Mouse (Mus musculus): Measurements from ENCODE around the gene Cux2. TPM values are rescaled to one million over a fixed set of nuclear protein-coding genes. Genes with fewer than 3 reads are reported as not detected.

Gene Cux2
- polyA plus RNA-seq, 1 experiment from 2014 or later, result 7.1 TPM

GRCm38 (mm10) chr5:122079796-122080195 is 29.9 kb upstream of the Cux2 start:
- Histone ChIP-seq H3K4me1 (replicated peaks) (0 out of 2 replicates have a peak, but pooled peaks cover 5% of the 10 kb centered on the region), H3K36me3 (no peaks in the 10 kb centered on the region), H3K4me2 (replicated peaks) (no peak overlapping the region), H3K9ac (no peak overlapping the region), H3K27ac (no peak overlapping the region), H3K27me3 (replicated peaks) (no peaks in the 10 kb centered on the region), H3K9me3 (no peaks in the 10 kb centered on the region), H3K4me3 (replicated peaks) (no peak overlapping the region)
- 80% methylated on average over 7 of the region's 7 CpGs for WGBS
- ATAC-seq, result no peak

- H3K4me3 ChIP-seq (replicated peaks), result no peak overlapping the region
- no peaks in the 10 kb centered on the region for H3K36me3 ChIP-seq
- no peak overlapping the region for H3K27ac ChIP-seq
- H3K9me3 ChIP-seq, result no peaks in the 10 kb centered on the region
- no peak overlapping the region for H3K4me2 ChIP-seq (replicated peaks)
- H3K9ac ChIP-seq, result no peak overlapping the region
- WGBS, result 63% methylated on average over 4 of the region's 4 CpGs
- H3K4me1 ChIP-seq (replicated peaks), result 0 out of 2 replicates have a peak, but pooled peaks cover 5% of the 10 kb centered on the region
- no peaks in the 10 kb centered on the region for H3K27me3 ChIP-seq (replicated peaks)
- no peak for ATAC-seq
Measured at GRCm38 (mm10) chr5:122077244-122077643, 27.3 kb upstream of the Cux2 start.

- WGBS, result 61% methylated on average over 3 of the region's 3 CpGs
- Histone ChIP-seq H3K4me2 (replicated peaks) (no peak overlapping the region), H3K4me3 (replicated peaks) (no peak overlapping the region)
Measured at GRCm38 (mm10) chr5:122075736-122076135, 25.8 kb upstream of the Cux2 start.

DNA sequence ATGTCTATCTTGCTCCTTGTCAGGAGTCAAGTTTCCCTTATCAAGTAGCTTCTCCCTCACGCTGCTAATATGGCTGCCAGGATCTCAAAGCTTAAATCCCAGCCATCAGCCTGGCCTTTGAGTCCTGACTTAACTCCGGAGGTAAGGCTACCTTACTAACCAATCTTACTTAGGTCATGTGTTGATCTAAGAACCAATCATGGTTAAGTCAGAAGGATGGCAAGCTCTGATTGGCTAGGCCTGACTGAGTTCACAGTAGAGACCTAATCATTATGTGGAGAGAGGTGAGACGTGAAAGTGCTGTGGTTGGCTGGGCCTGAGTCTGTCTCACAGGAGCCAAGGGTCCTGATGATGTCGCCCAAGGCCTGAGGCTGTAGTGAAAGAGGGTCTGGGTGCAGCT is 22.1 kb upstream of the Cux2 start:
- Histone ChIP-seq H3K9me3 (no peaks in the 10 kb centered on the region), H3K4me1 (replicated peaks) (no peaks in the 10 kb centered on the region; the same call in 1 of the 2 replicates), H3K27me3 (replicated peaks) (no peaks in the 10 kb centered on the region), H3K9ac (no peak overlapping the region), H3K27ac (no peak overlapping the region), H3K36me3 (no peaks in the 10 kb centered on the region), H3K4me2 (replicated peaks) (no peak overlapping the region), H3K4me3 (replicated peaks) (no peak overlapping the region)
- ATAC-seq, result no peak
- WGBS, result 73% methylated on average over 4 of the region's 4 CpGs

More at GRCm38 (mm10) chr5:122075736-122076135, 25.8 kb upstream of the Cux2 start:
- Histone ChIP-seq H3K27me3 (replicated peaks) (no peaks in the 10 kb centered on the region), H3K9me3 (no peaks in the 10 kb centered on the region), H3K27ac (no peak overlapping the region), H3K36me3 (no peaks in the 10 kb centered on the region), H3K9ac (no peak overlapping the region), H3K4me1 (replicated peaks) (peaks cover 3% of the 10 kb centered on the region; the same call in 1 of the 2 replicates)
- no peak for ATAC-seq

DNA sequence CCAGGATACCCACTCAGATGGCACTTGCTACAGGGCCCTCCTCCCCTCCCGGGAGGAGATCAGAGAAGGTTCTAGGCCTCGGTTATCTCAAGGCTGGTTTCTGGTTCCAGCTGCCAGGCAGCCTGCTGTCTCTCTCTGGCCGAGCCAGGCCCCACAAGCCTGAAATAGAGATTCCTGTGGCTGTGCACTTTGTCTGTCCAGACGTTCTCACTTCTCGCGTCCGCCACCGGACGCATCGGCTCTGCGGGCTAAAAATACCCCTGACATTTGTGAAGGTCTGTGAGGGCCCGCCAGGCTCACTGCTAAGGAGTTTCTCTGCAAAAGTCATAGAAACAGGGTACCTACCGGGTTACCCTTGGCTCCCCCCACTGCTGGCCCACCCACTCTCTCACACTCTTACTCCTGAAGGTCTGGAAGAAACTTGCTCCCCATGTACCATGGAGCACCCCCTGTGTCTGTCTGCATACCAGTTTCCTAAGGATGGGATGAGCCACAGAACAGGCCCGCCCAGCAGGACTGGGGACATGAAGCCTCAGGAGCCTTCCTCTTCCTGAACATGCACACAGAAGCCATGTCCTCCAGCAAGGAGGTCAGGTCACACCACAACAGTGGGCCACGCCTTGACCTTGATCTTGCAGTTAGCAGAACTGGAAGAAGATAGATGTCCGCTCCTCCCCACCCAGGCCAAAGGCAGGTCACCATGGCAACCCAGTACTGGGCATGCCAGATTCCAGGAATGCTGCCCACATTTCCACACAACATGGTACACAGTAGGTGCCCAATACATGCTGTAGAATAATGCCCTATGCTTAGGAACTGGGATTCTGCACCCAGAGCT is 21.3 kb upstream of the Cux2 start:
- H3K9me3 ChIP-seq, result no peaks in the 10 kb centered on the region
- 70% methylated on average over 16 of the region's 16 CpGs for WGBS
- H3K9ac ChIP-seq, result no peak overlapping the region
- no peaks in the 10 kb centered on the region for H3K36me3 ChIP-seq
- H3K4me2 ChIP-seq (replicated peaks), result no peak overlapping the region
- H3K4me3 ChIP-seq (replicated peaks), result no peak overlapping the region
- no peak for ATAC-seq
- no peaks in the 10 kb centered on the region; the same call in 1 of the 2 replicates for H3K4me1 ChIP-seq (replicated peaks)
- no peak overlapping the region for H3K27ac ChIP-seq
- no peaks in the 10 kb centered on the region for H3K27me3 ChIP-seq (replicated peaks)

GRCm38 (mm10) chr5:122068563-122068962 is 18.7 kb upstream of the Cux2 start:
- 74% methylated on average over 13 of the region's 13 CpGs for WGBS
- H3K27ac ChIP-seq, result no peak overlapping the region
- H3K4me3 ChIP-seq (replicated peaks), result no peak overlapping the region
- H3K4me2 ChIP-seq (replicated peaks), result no peak overlapping the region
- no peak for ATAC-seq
- no peaks in the 10 kb centered on the region for H3K9me3 ChIP-seq
- H3K9ac ChIP-seq, result no peak overlapping the region
- H3K4me1 ChIP-seq (replicated peaks), result no peaks in the 10 kb centered on the region; the same call in 1 of the 2 replicates
- no peaks in the 10 kb centered on the region for H3K27me3 ChIP-seq (replicated peaks)
- no peaks in the 10 kb centered on the region for H3K36me3 ChIP-seq

DNA sequence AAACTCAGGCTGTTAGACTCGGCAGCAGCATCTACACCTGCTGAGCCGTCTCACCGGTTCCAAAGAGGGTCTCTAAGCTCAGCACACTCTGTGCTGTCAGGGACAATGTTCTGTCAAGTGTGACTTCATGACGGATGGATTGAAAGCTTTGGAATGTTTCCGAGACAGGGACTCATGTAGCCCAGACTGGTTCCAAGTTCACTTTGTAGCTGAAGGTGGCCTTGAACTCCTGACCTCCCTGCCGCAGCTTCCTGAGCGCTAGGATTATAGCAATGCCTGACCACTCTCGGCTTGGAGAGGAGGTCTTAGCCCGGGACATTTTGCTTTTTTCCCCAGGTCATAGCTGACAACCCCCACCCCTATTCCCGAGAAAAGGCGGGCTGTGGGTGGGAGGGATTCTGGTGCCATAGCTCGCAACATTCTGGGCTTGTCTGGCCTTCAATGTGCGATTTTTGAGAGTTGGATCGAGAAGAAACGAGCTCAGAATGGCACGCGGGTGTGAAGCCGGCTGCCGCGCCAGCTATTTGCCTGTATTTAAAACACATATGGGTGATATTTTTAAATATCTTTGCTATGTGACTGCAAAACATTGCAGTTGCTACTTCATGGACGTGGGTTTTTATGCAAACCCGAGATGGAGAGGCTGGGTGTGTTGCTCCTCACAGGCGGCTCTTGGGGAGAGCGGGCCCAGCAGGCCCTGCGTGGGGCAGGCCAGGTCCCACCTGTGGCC is 13.5 kb upstream of the Cux2 start:
- Histone ChIP-seq H3K4me2 (replicated peaks) (no peak overlapping the region), H3K36me3 (no peaks in the 10 kb centered on the region), H3K27ac (no peak overlapping the region), H3K4me3 (replicated peaks) (no peak overlapping the region), H3K9me3 (no peaks in the 10 kb centered on the region), H3K27me3 (replicated peaks) (no peaks in the 10 kb centered on the region), H3K4me1 (replicated peaks) (peaks cover 27% of the 10 kb centered on the region), H3K9ac (no peak overlapping the region)
- 75% methylated on average over 25 of the region's 25 CpGs for WGBS
- no peak for ATAC-seq

DNA sequence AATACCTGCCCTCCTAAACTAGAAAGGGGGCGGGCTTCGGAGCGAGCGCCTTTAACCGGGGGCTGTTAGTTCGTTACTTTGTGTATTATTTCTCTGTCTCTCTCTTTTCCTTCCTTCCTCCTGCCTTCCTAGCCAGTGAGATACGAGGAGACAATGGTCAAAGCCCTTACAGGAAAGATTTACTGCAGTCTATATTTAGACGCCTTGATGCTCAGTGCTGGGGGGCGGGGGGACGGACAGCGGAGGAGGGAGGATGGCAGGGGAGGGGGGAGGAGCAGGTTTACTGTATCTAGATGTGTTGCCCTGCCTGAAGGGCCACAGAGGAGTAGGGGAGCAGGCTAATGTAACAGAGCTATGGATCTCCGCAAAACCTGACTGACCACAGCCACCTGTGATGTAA is 12.6 kb upstream of the Cux2 start:
- WGBS, result 11% methylated on average over 12 of the region's 12 CpGs
- Histone ChIP-seq H3K9ac (no peak overlapping the region), H3K4me3 (replicated peaks) (0 out of 2 replicates have a peak overlapping the region, but pooled peaks have one; percentile 7), H3K4me1 (replicated peaks) (peaks cover 27% of the 10 kb centered on the region), H3K27me3 (replicated peaks) (no peaks in the 10 kb centered on the region), H3K36me3 (no peaks in the 10 kb centered on the region), H3K27ac (no peak overlapping the region), H3K9me3 (peaks cover under 1% of the 10 kb centered on the region; the same call in 1 of the 2 replicates), H3K4me2 (replicated peaks) (peak overlapping the region; percentile 41)
- ATAC-seq, result peak; percentile 54; the same call in 1 of the 2 replicates

DNA sequence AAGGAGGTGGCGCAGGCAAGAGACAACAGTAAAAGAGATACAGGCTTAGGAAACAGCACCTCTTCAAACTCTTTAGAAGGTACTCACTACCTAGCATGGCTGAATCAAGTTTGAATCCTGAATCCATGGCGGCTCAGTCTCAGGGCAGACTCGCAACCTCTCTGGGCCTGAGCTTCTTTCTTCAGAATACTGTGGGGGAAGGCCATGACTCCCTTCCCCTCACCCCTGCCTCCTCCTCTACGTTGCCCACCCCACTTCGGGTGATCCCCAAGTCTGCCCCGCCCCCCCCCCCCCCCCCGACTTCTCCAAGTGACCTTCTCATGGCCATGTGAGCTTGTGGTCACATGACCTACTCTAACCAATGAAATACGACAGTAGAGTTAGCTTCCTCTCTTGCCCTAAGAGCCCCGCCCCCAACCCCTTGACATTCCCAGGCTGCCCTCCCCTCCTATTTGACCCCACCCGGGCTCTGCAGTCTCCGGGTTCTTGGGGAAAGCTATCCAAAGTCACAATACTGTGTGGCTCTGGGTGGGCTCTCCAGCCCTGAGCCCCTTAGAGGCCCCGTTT is 10.9 kb upstream of the Cux2 start:
- H3K9ac ChIP-seq, result no peak overlapping the region
- H3K9me3 ChIP-seq, result peaks cover 4% of the 10 kb centered on the region; the same call in 1 of the 2 replicates
- H3K36me3 ChIP-seq, result no peaks in the 10 kb centered on the region
- H3K27me3 ChIP-seq (replicated peaks), result no peaks in the 10 kb centered on the region
- no peak overlapping the region for H3K4me3 ChIP-seq (replicated peaks)
- no peak overlapping the region for H3K27ac ChIP-seq
- 0 out of 2 replicates have a peak overlapping the region, but pooled peaks have one; percentile 11 for H3K4me2 ChIP-seq (replicated peaks)
- WGBS, result 28% methylated on average over 12 of the region's 12 CpGs
- 0 out of 2 replicates have a peak, but pooled peaks have one; percentile 31 for ATAC-seq
- H3K4me1 ChIP-seq (replicated peaks), result peaks cover 27% of the 10 kb centered on the region

DNA sequence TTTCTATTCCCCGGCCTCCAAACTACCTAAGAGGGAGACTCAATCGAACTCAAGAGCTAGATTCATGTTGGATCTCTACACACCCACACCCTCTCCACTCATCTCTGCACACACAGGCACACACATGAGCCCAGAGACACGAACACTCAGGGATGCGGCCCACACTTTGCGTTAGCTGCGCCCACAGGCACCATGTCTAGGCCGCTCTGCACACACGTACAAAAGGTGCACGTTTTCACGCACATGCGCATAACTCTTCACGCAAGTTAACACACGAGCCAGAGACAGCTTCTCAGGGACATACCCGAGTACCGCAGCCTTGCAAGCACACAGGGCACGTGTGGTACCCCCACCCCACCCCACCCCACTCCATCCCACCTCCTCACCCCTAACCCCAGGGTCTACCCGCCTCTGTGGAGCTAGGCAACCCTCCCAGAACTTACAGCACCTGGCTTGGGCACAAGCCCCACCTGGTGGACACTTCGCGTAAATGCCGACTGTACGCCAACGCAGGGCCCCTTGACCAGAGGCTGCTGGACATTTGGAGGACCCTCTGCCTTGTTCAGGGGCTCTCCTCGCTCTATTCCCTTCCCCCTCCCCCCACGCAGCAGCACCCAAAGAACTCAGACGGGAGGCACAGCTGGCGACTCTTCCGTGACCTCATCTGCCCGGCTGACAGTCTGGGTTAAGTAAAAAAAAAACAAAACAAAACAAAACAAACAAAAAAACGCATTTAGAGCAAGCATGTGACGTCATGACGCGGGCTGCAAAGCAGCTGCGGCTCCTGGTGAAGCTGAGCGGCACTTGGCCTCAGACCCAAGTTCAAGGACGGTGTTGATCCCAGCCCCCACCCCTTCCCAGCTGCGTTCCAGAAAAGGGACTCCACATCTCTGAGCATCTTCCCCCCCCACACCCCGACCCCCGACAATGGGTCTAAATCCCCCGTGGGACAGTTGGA is 9.4 kb upstream of the Cux2 start:
- Histone ChIP-seq H3K4me2 (replicated peaks) (peak overlapping the region; percentile 61), H3K9me3 (peaks cover 4% of the 10 kb centered on the region; the same call in 1 of the 2 replicates), H3K36me3 (no peaks in the 10 kb centered on the region), H3K27ac (no peak overlapping the region), H3K9ac (0 out of 2 replicates have a peak overlapping the region, but pooled peaks have one; percentile 17), H3K27me3 (replicated peaks) (no peaks in the 10 kb centered on the region), H3K4me3 (replicated peaks) (peak overlapping the region; percentile 22), H3K4me1 (replicated peaks) (peaks cover 27% of the 10 kb centered on the region)
- 25% methylated on average over 39 of the region's 39 CpGs for WGBS
- no peak for ATAC-seq

GRCm38 (mm10) chr5:122057622-122058021 is 7.7 kb upstream of the Cux2 start:
- WGBS, result 65% methylated on average over 6 of the region's 6 CpGs
- no peaks in the 10 kb centered on the region for H3K36me3 ChIP-seq
- no peak overlapping the region for H3K9ac ChIP-seq
- H3K4me2 ChIP-seq (replicated peaks), result no peak overlapping the region
- 0 out of 2 replicates have a peak, but pooled peaks cover 2% of the 10 kb centered on the region for H3K27me3 ChIP-seq (replicated peaks)
- H3K4me3 ChIP-seq (replicated peaks), result no peak overlapping the region
- H3K4me1 ChIP-seq (replicated peaks), result peaks cover 23% of the 10 kb centered on the region
- no peak for ATAC-seq
- H3K27ac ChIP-seq, result no peak overlapping the region
- peaks cover 4% of the 10 kb centered on the region; the same call in 1 of the 2 replicates for H3K9me3 ChIP-seq
